Mouse (Mus musculus): ENCODE results near the gene Aox4.

DNA sequence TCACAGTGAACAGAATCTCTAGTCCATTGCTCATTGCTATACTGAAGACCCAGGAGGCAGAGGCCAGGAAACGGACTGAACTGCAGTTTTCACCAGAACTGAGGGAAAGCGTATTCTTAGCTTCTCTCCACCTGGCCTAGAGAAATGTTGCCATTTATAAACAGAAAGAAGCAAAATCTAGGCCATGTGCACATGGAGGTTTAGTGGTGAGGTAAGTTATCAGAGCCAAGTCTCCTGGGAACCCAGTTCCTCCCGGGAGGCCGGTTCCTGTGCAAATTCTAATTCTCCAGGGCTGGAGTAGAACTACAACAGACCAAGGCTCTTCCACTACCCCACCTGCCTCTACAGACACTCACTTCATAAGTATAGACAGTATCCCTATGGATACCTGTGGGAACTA is 19.6 kb downstream of the Aox4 start:
- no peak for TF ChIP-seq GABPA (IDR thresholded peaks at IDR 0.05; ENCODE audit: insufficient replicate concordance, low read depth, low read length)
- no peak for TF ChIP-seq CTCF (conservative IDR thresholded peaks at IDR 0.05 in 1 of 2, IDR thresholded peaks at IDR 0.05 in 1 of 2; ENCODE audit: low read depth in 2 of 2, low read length in 2 of 2)

Measured in CH12.LX (cell line).